Mouse (Mus musculus): ENCODE data around the gene Zfp760.

The Zfp760 gene

DNA sequence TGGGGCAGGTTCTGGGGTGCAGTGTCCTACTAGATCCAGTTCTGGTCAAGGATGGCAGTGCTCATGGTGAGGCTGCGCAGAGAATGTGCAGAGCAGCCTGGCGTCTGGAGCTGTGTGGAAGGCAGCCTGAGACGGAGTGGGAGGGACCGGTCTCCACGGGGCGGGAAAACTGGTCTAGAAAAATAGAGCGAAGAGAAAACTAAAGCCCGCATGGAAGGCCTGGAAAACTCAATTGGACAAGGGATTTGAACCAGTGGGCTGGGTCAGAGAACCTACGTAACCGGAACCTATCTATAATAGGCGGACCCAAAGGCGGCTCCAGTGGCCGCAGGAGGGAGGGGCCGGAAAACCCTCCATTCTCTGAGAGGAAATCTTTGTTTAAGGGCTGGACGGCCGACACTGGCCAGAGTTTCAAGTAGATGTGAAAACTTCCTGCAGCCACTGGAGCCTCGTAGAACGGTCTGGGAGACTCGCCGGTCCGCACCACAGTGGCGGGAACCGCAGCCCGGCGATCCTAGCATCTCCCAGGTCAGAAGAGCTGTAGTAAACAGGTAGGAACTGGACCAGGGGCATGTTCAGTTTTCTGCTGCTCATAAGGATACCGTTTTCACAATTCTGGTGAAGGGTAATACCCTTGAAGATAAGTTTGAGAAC is at the start of gene Zfp760:
TSS of gene Zfp760 (plus strand) at position 399 of the 654 bp plus-strand sequence.
- in situ Hi-C loops (cut with MboI, MseI): no loop called here

DNA sequence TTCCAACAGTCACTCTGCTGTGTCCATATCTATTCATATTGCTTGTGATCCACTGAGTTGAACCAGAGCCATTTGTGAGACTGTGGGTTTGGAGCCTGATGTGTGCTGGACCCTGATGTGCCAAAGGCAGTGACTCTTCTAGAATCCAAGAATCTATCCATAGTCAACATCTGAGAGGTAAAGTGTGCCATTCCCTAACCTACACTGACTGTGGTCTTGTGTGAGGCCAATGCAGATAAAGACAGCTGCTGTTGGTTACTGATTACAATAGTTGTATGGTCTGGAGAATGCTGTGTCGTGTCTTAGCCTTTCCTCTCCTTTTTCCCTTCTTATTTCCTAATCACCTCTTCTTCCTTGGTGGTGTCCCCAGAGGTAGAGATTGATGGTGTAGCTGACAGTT is 28.7 kb upstream of the Zfp760 start:
- in situ Hi-C loops (cut with MboI, MseI): loop anchor here (25.0 kb wide), 1 partner anchor 1508 kb away; the partner anchor contains the start of gene Zfp40

DNA sequence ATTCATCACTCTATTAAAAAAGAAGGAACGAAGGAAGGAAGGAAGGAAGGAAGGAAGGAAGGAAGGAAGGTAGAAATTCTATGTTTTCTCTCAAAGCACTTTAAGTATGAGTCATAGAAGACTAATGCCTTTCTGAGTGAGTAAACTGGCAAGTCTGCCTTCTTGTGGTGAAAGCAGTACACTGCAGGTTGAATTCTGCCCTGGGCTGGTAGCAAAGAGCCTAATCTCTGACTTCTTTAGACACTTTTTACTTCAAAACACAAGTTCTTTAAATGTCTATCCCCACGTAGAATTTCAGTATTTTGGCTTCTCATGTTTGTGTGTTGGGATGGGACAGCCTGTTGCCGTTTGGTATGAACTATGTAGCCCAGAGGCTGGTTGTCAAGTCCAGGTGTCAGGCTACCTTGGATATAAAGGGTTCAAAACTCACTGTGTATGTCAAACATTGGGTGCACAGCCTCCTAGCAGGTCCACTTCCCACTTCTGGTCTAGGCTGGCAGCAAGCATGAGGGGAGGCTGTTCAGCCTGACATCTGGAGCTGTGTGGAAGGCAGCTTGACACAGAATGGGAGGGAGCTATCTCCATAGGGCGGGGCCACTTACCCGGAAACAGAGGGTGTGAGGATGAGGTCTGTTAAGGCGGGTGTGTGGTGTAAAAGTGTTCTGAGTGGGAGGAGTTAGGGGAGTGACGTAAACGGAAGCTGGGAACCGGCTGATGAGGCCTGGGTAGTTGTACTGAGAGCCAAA is 28.1 kb upstream of the Zfp760 start:
- in situ Hi-C loops (cut with MboI, MseI): loop anchor here (25.0 kb wide), 1 partner anchor 1508 kb away; the partner anchor contains the start of gene Zfp40

DNA sequence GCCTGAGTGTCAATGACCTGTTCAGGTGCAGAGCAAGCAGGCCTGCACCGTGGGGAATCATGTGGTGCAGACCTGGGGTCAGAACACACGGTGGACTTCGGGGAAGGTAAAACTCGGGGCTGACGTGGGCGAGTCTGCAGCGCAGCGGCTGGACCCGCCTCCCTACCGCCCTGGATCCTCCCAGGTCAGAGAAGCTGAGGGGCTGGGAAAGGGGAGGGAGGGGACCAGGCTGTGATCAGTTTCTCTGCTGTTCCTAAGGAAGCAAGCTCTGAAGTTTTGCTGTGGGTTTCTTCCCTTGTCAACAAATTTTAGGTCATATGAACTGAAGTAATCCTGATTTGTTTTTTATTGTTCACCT is 27.5 kb upstream of the Zfp760 start:
- in situ Hi-C loops (cut with MboI, MseI): loop anchor here (25.0 kb wide), 1 partner anchor 1507 kb away; the partner anchor contains the start of gene Zfp40

DNA sequence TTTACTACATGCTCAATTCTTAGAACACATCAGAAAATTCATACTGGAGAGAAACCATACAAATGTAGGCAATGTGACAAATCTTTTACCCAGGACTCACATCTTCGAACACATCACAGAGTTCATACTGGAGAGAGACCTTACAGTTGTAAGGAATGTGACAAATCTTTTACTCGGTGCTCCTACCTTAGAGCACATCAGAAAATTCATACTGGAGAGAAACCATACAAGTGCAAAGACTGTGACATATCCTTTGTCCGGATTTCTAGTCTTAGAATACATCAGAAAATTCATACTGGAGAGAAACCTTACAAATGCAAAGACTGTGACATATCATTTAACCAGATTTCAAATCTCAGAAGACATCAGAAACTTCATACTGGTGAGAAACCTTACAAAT is 16.0 kb upstream of the Zfp760 start, which contains the start of gene Gm10226:
TSS of gene Gm10226 (plus strand) at position 301 of the 400 bp plus-strand sequence.
- in situ Hi-C loops (cut with MboI, MseI): loop anchor here (25.0 kb wide), 1 partner anchor 1496 kb away; the partner anchor contains the start of gene Zfp40

DNA sequence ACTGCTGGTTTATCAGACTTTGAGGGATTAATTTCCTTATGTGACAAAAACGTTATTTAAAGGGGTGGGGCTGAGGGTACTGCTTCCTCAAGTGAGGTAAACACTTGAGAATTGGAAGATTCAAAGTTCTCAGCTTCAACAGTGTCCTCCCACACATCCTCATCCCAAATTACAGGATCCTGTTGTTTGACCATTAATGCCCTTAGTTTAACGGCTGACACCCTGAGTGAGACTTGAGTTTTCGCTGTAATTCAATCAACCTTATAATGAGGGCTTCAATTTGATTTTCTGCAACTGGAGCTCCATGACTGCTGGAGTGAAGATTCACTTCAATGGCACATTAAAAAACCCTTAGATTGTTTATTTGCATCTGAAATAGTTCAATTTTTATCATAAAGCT is 14.2 kb upstream of the Zfp760 start:
- in situ Hi-C loops (cut with MboI, MseI): loop anchor here (25.0 kb wide), 1 partner anchor 1494 kb away; the partner anchor contains the start of gene Zfp40

DNA sequence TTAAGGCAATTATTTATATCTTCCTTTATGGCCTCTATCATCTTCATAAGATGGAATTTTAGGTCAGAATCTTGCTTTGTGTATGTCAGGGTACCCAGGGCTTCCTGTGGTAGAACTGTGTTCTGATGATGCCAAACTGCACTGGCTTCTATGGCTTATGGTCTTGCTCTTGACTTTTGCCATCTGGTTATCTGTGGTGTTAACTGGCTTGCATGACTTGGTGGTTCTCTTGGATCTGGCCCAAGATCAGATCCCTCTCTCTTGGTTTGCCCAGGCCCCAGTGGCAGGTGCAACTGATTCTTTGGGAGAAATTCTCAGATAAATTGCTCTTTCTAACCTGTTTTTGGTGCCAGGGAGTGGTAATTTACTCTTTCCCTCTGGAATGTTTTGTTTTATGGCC is 11.5 kb upstream of the Zfp760 start:
- in situ Hi-C loops (cut with MboI, MseI): loop anchor here (25.0 kb wide), 1 partner anchor 1491 kb away; the partner anchor contains the start of gene Zfp40

DNA sequence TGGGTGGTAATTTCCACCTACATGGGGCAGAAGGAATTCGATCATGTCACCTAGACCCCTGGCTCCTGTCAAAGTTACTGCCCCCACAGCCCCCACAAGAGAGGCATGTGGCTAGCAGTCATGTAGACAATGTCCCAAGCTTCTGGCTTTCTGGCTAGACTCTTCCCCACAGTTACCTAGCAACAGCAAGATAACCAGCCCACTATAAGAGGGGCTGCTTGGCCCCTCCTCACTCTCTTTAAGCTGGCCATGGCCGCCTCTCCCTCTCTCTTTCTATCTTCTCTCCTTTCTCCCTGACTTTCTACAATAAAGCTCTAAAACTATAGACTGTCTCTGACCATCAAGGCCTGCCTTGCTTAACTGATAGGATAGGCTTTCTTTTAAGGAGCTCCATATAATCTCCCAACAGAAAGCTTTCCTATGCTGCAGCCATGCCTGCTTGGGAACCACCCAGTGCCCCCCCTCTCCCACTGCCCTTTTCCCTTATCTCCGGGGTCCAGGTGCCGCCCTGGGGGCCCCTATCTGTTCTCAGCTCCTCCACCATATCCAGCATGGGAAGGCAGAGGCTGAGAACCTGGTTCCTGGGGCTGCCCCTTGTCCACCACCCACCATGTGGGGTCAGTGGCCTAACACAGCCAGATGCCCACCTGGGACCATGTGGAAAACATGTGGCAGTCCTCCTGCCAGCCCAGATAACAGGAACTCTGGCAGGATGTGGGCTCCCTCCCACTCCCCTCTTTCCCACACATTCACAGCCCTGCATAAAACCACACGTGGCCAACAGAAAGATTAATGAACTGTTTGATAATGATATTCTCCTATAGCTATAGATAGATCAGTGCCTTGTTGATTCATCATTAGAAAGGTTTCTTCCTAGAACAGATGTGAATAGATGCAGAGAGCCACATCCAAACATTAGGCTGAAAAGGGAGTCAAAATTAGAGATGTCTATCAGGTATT is 5.0 kb upstream of the Zfp760 start:
- in situ Hi-C loops (cut with MboI, MseI): no loop called here

DNA sequence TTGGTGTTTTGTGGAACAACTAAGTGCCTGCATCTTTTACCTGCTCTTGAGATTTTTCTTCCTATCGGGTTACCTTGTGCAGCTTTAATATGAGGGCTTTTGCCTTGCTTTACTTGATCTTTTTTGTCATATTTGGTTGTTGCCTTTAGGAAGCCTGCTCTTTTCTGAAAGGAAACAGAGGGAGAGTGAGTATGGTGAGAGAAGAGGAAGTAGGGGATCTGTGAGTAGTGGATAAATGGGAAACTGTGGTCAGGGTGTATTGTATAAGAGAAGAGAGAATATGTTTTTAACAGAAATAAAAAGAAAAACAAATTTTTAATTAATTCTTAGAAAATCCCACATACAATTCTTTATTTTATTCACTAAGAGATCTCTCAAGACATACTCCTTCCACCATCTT is 4.1 kb upstream of the Zfp760 start:
- in situ Hi-C loops (cut with MboI, MseI): no loop called here

DNA sequence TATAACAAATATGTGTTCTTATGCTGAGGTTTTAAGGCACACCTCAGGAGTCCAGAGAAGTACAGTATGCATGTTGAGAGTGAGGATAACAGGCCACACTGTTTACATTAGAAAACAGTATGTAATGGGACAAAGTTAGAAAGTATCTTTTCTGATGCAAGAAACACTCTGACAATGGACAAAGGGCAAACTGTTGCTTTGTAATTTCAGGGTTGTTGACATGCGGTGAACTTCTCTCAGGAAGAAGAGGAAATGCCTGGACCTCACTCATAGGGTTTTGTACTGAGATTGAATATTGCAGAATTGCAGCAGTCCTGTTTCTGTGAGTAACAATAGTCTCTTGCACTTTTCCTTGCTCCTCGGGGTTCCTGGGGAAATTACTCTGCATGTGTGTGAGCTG is 860 bp downstream of the Zfp760 start:
- in situ Hi-C loops (cut with MboI, MseI): no loop called here

DNA sequence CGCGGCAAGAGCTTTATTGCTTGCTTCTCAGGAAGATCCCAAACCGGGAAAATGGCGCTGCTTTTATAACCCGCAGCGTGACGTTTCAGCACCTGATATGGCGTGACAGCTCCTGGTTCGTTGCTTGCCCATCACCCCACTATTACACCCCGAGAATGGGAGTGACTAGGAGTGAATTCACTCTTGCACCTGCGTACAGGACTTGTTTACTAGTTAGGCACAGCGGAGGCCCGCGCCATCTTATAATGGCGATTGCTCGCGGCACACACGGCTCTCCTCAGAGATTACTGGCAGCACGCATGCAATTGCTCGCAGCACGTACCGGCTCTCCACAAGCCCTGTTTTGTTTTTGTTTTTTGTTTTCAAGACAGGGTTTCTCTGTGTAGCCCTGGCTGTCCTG is 23.0 kb downstream of the Zfp760 start, which contains the start of gene Zfp229:
TSS of gene Zfp229 (plus strand) at position 301 of the 400 bp plus-strand sequence.
- in situ Hi-C loops (cut with MboI, MseI): loop anchor here (25.0 kb wide), 1 partner anchor 1807 kb away; no protein-coding TSS in a partner anchor

DNA sequence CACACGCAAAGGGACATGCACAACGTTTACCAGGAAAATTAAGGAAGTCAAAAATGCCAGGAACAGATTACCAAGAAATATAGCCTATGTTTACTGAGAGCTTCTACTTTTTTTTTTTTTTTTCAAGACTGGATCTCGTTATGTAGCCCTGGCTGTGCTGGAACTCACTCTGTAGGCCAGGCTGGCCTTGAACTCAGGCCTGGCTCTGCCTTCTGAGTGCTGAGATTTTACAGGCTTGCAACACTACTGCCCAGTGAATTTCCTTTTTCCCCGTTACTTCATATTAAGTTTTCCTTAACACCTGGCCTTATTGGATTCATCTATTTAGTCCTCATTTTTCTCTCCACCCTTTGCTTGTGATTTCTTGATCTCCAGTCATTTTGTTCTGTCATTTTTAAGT is 25.5 kb downstream of the Zfp760 start:
- in situ Hi-C loops (cut with MboI, MseI): loop anchor here (25.0 kb wide), 1 partner anchor 1804 kb away; no protein-coding TSS in a partner anchor

DNA sequence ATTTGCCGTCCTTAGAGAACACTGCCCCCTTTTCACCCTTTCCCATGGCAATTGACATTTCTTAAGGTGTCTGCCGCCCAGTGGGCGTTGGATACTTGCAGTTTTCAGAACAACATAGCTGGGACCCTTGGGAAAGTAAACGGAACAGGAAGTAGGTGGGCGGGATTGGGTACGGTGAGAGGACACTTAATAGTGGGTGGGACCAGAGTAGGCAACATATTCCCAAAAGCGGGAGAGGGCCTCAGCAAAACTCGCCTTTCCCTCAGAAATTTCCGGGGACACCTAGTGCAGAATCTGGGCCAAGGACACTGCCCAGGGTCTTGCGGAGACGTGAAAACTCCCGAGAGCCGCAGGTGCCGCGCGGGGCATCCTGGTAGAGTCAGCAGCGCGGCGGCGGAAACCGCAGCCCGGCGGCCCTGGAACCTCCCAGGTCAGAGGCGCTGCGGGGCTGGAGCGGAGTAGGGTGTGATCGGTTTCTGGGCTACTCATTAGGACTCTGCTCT is 26.0 kb downstream of the Zfp760 start:
- in situ Hi-C loops (cut with MboI, MseI): loop anchor here (25.0 kb wide), 1 partner anchor 1804 kb away; no protein-coding TSS in a partner anchor

DNA sequence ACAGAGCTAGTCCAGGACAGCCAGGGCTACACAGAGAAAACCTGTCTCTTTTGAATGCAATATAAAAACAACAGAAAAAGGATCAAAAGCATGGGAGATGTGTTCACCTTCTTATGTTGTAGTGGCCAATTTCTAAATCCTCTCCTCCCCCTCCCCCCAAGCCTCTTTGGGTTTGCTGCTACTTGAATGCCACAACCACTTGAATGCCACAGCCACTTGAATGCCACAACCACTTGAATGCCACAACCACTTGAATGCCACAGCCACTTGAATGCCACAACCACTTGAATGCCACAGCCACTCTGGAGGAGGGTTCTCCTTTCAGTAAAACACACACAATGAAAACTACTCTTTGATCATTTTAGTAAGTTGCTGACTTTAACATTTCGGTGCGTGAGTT is 45.2 kb downstream of the Zfp760 start:
- in situ Hi-C loops (cut with MboI, MseI): no loop called here

DNA sequence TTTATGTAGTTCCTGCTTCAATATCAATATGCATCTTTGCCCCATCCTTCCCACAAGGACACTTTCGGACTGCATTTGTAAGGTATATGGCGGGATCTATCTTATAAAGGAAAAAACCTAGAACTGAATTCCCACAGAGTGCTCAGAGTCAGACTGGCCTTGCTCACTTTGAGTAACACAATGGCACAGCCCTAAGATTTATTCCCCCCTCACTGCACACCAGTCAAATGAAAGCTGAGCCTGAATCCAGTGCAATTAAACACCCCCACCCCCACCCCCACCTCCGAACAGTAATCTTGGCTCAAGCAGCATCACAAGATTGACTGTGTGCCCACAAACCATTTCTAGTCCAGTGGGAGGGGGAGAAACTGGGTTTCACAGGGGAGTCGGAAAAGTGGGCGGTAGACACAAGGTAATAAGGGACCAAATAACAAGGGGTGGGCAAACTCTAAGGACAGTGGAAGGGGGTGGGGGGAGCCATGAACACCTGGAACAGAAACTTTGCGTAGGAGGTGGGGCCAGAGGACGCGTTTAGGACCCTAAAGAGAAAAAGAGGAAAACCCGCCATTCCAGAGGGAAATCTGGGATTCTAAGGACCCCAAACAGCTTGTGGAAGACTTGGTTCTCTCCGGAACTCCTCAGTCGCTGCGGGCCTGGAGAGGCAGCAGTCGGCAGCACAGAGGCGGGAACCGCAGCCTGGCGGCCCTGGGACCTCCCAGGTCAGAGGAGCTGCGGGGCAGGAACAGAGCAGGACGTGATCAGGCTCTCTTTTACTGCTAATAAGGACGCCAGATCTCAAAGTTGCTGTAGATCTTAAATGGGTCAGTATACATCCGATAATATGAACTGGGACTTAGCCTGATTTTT is 46.0 kb downstream of the Zfp760 start:
- in situ Hi-C loops (cut with MboI, MseI): no loop called here

DNA sequence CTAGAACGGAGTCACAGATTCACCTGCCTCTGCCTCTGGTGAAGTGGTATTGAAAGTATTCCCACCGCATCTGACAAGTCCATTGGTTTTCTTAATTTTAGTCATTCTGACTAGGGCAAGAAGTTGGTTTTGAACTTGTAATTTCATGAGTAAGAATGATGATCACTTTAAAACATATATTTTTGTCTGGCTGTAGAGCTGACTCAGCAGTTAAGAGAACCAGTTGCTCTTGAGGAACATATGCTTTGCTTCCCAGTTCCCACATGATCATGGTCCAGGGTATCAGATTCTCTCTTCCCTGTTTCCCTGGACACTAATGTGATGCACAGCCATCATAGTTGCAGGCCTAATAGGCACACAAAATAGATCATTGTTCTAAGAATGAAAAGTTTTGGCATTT is 62.8 kb downstream of the Zfp760 start:
- in situ Hi-C loops (cut with MboI, MseI): no loop called here
